Mouse (Mus musculus) left cerebral cortex, postnatal 4 days (tissue): ENCODE results near the gene Hexb. TPM values are rescaled to one million over a fixed set of nuclear protein-coding genes. Genes with fewer than 3 reads are reported as not detected.
A peak's percentile ranks its signal among the peaks of the same experiment; 100 is the strongest.
"Not testable (repeated sequence)": the region's sequence is repeated elsewhere in the genome, so short reads cannot be mapped to it uniquely, and the experiment has no call there.

Source experiments
- DNase-seq: peaks from one replicate; pipeline ENCODE4 v3.0.0-alpha.2; 2022
- intact Hi-C: fragments of 180-260 bp; cut with DNase I; formaldehyde crosslinking; loops from one replicate; pipeline ENCODE4 v1.15.1; 2025
- total RNA-seq, 2 experiments: library from RNA; stranded (reverse); gene quantifications; 2 replicates each; pipeline ENCODE4 v1.2.3; 2021

Gene Hexb
- total RNA-seq, 2 experiments from 2014 or later = 38.9 to 42.2 TPM

DNA sequence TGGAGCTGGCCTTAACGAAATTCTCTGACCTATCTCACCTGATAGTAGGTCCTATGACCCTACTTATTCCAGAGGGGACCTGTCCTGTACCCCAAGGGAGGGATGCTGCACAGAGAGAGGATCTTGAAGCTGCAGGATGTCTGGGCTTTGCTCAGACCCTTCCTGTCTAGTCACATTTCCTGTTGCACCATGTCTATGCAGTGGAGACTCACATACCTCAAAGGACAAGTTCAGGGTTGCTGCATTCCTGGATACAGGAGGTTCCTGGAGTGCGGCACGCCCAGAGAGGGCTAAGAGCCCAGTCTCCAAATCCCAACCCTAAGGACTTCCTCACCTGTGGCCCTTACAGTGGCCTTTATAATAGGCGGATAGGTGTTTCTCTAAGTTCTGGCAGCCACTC is 11.8 kb downstream of the Hexb start:
- DNase-seq = no peak
- intact Hi-C loops = no loop called here

DNA sequence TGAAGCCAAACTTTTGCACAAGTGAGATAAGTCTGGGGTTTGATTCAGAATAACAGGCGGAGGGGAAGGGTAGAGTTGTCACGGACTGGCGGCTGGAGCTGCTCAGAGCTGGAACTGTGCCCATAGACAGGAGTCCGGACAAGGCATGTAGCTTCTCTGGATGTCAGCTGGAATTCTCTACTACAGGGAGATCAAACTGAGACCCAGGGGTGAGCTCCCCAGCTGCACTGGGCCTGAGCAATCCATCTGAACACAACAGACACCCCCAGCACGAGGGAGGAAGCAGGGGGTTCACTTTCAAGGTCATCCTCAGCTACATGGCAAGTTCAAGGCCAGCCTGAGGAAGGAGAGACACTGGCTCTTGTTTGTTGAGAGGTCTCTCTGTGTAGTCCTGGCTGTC is 13.5 kb downstream of the Hexb start:
- DNase-seq = no peak
- intact Hi-C loops = no loop called here

DNA sequence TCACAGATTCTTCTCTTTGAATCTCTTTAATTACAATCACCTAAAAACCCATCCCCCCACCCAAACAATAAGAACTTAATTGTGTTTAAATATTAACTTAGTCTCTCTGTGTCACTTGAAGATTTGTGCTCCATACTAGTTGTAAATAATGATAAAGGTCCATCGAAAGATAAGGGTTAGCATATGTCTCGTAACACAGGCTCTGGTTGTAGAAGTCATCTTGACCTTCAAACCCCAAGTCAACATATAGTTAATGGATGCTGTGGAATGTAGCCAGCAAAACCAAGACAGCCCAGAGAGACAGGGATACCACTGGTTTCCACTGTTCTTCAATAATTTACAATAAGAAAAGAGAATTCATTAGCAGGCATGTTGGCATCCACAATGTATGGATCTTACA is 14.0 kb downstream of the Hexb start:
- intact Hi-C loops = no loop called here
- DNase-seq = no peak

DNA sequence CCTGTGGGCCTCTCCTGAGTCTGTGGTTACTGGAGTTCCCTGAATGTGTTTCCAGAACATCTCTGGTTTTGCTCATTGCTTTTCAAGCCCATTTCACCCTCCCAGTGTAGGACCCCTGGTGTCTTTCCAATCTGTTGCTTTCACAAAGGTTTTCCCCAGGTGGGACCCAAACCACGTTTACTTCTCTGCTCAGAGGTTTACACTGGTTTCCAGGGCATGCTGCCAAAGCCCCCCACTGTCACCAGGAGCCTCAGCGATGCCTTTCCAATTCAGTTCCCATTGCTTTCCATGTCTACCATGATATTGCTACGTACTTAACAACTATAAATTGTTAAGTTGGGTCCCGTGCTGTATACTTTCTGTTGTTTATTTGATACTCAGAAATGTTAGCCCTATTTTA is 15.3 kb downstream of the Hexb start:
- intact Hi-C loops = no loop called here
- peak; percentile 42 for DNase-seq

DNA sequence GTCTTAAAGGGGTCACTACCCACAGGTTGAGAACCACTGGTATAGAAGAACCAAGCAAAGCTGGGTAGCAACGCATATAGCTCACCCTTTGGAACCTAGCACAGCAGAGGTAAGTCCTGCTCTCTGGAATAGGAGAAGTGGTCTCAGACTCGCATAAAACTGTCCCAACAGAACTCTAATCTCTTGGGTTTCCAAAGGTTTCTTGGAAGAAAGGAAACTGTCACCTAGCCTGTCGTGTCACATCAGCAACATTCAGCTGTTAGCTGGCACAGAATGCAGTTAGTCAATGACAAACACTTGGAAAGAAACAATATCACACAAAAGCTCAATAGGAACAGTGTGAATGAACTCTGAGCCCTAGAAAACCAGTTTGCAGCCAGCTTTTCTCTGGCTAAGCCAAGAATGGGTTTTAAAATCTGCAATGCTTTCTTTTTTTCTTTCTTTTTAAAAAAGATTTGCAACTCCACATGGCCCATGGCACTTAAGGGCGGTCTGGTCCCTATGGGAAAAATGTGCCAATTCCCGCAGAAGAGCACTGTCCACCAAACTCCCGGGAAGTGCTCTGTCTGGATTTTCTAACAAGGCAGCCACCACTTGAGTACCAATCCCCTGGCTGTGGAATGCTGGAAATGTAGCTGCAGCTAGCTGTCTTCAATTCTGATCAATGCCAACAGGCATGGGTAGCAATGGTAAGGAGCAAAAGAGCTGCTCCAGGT is 17.9 kb downstream of the Hexb start:
- intact Hi-C loops = no loop called here
- DNase-seq = no peak

DNA sequence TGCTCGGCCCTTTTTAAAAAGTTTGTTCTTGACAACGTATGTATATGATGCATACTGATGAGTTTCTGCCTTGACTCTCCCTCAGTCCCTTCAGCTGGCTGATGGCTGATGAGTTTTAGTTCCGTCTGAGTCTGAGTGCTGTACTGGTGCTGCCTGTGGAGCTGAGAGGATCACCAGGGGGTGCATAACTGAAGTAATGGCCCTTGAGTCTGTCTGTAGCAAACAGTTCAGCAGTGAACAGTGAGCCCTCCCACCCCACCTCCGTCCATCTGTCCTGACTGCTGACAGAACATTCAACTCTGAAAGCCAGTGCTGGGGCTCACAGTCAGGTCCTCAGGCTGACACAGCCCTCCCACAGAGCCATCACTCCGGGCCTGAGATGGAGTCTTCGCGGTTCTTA is 19.2 kb downstream of the Hexb start:
- no peak for DNase-seq
- intact Hi-C loops = no loop called here

DNA sequence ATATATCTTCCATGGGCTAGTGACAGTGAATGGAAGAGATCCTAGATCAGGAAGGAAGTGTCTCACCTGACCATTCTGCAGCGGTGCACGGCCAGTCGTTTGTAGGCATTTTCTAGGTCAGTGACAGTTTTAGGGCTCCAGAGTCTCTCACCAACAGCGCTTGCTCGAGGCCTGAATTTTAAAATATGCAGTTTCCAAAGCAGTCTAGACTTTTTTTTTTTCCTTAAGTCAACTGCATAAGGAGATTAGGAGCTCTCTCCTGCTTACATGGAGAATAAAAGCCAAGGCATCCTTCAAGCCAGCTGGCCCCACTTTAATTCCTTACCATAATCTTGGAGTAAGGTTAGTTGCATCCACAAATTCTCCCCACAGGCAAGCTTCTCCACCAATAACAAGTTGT is 21.4 kb downstream of the Hexb start:
- DNase-seq = no peak
- intact Hi-C loops = no loop called here

DNA sequence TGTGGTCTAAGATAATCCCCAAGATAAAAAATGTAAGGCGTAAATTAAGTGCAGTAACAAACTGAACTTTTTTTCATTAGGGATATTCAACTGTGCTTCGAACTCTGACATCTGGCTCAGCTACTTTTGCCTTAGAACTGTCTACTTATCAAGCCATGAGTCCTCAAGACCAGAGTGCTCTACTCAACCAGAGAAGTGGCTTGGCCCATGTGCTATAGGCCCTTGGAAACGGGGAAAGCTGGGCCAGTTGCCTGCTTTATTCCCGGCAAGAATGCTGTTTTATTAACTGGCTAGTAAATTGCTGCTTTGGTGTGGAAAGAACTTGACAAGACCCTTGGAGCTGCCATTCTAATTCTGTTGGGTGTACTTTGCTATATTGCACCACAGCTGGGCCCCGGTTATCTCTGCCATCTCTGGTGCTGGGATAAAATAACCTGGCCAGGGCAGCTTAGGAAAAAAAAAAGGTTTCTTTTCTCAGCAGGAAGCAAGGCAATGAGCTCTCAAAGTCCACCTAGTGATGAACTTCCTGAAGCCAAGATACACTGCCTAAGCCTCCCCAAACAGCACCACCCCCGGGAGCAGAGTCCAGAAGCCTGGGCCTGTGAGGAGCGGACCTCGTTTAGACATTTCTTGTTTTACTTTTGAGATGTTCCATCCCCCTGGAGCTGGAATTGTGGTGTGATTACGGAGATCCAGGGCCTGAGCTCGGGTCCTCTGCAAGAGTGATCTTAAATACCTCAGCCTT is 22.5 kb downstream of the Hexb start:
- DNase-seq = no peak
- intact Hi-C loops = no loop called here

DNA sequence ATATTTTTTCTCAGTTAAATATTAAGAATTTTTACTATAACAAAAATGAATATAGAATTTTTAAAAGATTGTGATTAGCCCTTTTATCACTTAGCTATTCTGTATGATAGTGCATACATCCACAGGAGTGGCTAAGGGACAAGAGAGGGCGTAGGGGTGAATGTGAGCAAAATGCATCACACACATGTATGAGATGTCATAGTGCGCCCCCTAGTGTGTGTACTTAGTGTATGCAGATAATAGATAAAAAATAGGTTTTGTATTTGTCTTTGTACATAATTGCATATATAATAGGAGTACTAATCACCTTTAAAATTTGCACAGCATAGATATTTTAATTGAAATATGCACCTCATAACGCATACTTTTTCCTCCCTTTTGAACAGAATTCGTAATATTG is 52.3 kb downstream of the Hexb start:
- intact Hi-C loops = no loop called here
- DNase-seq = peak; percentile 56

DNA sequence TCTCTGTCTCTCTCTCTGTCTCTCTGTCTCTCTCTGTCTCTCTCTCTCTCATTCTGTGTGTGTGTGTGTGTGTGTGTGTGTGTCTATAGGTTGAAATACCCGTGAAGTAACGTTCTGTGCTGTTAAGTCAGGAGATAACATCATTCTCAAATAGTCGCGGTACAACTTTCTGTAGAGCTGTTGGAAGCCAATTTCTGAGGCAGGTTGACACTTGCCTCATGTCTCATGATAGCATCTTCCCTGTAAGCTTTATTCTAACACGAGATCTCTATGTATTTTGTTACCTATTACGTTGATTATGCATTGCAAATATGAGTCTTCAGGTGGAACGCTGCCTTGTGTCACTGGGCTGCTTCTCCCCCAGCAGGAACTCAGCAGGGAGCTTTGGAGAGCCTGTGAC is 55.8 kb downstream of the Hexb start:
- DNase-seq = no peak
- intact Hi-C loops = no loop called here

DNA sequence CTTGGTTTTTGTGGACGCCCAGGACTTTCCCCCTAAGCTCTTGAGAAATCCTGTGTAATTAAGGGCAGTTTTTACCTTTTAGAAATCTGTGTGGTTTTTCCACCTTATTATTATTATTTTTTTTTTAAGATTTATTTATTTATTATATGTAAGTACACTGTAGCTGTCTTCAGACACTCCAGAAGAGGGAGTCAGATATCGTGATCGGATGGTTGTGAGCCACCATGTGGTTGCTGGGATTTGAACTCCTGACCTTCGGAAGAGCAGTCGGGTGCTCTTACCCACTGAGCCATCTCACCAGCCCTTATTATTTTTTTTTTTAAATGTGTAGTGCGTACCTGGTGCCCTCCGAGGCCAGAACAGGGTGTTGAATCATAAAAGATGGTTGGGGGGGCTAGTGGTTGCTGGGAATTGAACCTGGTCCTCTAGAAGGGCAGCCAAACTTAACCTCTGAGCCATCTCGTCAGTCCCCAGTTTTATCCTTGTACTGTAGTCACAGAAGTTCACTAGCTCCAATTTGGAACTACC is 59.7 kb downstream of the Hexb start:
- DNase-seq, intact Hi-C loops: not testable (repeated sequence)

DNA sequence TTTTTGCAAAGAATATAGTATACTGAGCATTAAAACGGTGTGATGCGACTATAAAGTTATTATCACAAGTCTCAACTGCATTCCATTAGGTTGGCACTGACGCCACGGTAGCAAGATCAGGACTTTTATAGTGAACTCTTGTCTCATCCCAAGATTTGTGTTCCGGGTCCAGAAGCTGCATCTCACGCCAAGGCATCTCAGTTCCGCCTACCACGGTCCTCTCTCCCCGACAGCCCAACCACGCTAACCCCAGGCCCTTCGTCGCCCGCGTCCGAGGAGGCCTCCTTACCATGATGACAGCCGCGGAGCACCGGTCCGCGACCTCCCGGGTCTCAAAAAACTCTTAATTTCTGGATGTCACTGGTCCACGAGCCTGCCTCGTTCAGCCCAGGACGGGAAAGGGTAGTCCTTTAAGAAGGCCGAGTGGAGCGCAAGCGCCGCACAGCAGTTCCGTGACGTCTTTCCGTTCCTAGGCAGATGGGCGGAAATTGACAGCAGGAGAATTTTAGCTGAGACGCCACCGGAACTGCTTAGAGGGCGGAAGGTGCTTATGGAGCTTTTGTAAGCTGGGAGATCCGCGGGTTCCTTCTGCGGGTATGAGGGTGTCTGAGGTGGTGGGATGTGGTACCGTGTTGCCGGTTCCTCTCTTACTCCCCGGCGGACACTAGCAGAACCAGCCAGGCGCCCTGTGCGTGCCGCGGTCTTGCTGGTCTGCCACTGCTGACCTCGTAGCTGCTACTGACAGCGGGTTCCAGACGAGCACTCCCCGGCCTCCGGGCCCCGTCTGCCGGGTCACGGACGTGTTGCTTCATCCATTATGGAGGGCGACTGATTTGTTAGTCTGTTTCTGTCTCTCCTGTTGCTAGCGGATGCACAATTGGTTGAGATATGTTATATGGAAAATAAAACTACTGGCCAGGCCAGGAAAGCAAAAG is 60.4 kb downstream of the Hexb start, which contains the start of the genes Gfm2 and Nsa2:
Gfm2 (plus strand) TSS at position 472 of the 935 bp plus-strand sequence.
Nsa2 (minus strand) TSS at position 472 of the 935 bp plus-strand sequence.
- intact Hi-C loops = no loop called here
- peak; percentile 86 for DNase-seq

DNA sequence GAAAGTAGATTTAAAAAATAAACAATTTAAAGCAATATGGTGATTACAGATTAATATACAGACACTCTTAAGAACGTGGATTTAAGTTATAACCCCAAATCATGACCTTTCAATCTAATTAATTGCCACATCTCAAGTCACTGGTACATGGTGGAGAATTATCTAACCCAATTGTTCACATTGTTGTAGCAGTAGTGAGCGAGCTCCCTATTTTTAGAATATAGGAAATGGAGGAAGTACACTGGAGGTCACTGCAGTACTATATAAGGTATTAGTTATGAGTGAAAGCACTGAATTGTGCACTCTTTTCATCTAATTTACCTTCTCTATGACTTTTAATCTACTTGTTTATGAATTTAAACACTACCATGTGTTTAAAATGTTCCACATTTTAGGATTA is 67.7 kb downstream of the Hexb start:
- intact Hi-C loops, DNase-seq: not testable (repeated sequence)

DNA sequence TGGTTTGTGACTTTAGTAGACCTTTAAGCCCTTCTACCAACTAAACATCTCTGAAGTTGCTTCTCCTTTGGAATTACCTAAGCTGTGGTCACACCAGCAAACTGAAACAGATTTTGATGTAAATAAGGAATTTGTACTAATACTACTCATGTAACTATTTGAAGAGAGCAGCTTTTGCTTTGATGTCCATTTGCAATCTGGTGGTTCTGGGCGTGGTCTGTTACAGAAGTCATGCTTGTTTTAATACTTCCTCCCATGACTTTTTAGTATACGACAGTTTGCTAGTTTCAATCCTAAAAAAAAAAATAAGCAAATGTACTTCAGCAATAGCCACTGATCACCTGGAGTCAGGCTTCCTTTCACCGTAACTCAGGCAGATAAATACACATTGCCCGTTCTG is 68.5 kb downstream of the Hexb start:
- intact Hi-C loops = loop anchor here (10.0 kb wide), 1 partner anchor 475 kb away; no protein-coding TSS in a partner anchor
- DNase-seq = not testable (repeated sequence)

Other genes starting within 250 kb of the Hexb start
- not detected for gene 1700029F12Rik, start 164.0 kb downstream of the Hexb start, total RNA-seq
- 10 to 100 TPM; 36.6 to 38.4 TPM for gene Fam169a, start 131.1 kb downstream of the Hexb start, total RNA-seq
- 1 to 10 TPM in 1 of 2 experiments, not detected in 1; 6.2 TPM for gene Gm6169, start 99.1 kb downstream of the Hexb start, total RNA-seq
- 10 to 100 TPM; 23.4 to 24.1 TPM for gene Gfm2, start 60.4 kb downstream of the Hexb start, total RNA-seq
- 10 to 100 TPM; 71.6 to 76.4 TPM for gene Nsa2, start 60.4 kb downstream of the Hexb start, total RNA-seq
- 100 to 1,000 TPM; 740 to 833 TPM for gene Enc1, start 42.7 kb upstream of the Hexb start, total RNA-seq